Mouse (Mus musculus) Muller cell, postnatal 12 days (primary cell): ENCODE measurements around the gene Gnl1.
A peak's percentile ranks its signal among the peaks of the same experiment; 100 is the strongest.
"Not testable (repeated sequence)": the region's sequence is repeated elsewhere in the genome, so short reads cannot be mapped to it uniquely, and the experiment has no call there.

Experiments used
- DNase-seq: peaks from one replicate; pipeline ENCODE4 v3.0.0-alpha.2; 2015; ENCODE audit errors: inconsistent ontology term

Gene Gnl1

DNA sequence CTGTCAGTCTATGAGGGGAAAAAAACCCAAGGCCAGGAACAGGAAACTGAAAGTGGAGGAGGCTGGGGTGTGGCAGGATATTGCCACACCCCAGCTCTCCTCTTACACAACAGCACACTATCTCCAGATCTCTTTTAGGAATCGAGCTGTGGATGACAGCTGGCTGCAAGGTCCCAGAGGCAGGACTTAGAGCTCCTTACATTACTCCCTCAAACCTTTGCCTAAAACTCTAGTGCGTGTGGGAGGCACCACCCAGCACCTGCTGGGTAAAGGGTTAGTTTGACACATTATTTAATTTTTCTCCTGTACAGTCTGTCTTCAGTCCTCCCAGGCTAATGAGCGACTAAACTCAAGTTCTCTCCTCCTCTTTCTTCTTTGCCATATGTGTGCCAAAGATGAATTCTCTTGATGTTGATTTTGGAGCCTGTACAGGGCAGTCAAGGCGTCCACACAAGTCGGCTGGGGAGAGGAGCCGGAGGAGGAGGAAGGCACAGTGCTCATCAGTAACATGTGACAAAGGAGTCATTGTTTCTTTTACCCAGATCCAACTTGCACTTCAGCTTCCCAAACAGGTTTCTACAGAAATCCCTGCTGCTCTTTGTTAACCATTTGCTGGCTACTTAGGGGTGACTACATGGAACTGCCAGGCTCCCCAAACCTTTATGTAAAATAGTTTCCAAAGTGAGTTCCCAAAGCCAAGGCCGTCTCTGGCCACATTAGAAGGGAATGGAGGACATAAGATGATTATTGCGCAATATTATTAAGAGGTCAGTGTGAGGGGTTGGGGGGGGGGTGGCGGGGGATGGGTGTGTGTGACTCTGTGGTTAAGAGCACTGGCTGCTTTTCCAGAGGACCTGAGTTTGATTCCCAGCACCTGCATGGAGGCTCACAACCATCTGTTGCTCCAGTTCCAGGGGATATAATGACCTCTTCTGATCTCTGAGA is 44.3 kb downstream of the Gnl1 start:
- DNase-seq = peak; percentile 56

DNA sequence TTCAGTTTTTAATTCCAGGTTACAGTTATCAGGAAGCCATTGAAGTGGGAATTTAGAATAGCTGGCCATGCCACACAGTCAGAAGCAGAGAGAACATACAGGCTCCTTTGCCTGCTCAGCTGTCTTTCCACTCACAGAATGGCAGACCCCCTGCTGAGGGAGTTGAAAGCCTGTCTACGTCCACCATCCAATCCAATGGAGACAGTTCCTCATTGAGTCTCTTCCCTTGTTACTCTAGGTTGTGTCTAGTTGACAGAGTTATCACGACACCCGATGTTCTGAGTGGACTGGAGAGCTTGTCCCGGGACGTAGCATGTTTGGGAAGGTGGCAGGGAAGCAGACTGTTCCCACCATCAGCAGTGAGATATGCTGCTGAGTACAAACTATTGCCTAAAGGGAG is 45.5 kb downstream of the Gnl1 start:
- no peak for DNase-seq

DNA sequence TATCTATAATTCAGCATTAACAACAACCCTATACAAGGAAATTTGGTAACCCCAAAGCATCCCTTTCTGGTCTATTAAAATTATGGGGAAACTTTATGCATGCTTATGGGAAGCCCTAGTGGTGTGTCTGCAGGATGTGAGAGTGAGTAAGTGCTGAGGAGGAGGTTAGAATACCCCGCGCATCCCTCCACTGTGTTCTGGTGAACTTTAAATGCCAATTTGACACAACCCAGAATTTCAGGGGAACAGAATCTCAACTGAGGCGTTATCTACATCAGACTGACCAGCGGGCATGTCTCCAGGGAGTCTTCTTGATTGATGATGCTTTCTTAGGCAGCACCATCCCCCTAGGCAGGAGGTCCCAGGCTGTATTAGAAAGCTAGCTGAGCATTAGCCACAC is 46.2 kb downstream of the Gnl1 start:
- no peak for DNase-seq

DNA sequence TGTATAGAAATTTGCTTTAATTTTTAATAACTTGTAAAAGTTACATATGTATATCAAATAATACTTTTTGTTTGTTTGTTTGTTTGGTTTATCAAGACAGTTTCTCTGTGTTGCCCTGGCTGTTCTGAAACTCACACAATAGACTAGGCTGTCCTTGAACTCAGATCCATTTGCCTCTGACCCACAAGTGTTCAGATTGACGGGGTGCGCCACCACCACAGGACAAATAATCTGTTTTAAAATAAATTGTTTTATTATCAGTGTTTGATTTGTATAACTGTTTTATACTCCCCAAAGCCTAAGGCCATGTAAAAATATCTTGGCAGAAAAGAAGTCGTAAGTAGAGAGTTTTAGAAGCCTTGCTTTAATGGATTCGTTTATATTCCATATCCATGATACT is 48.0 kb downstream of the Gnl1 start:
- no peak for DNase-seq

DNA sequence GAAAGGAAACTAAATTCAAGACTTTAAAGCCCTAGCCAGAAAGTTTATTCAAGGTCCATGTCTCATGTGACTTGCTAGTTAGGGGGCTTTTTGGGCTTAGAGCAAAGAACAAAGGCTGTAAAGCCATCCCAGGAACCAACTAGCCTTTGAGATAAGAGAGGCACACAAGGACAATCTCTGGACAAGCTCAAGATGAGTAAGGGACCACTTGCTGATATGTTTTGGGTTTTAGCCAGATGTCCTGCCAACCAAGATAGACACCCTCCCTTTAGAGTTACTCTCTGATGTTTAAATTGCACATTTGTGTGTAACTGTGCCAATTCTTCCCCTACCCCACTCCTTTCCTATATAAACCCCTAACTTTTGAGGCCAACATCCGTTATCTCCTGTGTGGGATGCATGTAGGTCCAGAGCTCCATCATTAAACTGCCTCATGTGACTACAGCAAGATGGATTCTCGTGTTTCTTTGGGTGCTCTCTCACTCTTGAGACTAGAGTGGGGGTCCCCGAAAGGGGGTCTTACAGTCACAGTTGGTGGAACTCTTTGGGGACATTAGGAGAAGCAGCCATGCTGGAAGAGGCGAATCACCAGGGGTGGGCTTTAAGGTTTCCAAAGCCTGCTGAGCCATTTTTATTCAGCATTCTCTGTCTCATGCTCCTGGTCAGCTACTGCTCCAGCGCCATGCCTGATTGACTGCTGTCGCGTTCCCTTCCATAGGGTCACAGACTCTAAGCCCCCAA is 49.4 kb downstream of the Gnl1 start:
- DNase-seq = no peak

DNA sequence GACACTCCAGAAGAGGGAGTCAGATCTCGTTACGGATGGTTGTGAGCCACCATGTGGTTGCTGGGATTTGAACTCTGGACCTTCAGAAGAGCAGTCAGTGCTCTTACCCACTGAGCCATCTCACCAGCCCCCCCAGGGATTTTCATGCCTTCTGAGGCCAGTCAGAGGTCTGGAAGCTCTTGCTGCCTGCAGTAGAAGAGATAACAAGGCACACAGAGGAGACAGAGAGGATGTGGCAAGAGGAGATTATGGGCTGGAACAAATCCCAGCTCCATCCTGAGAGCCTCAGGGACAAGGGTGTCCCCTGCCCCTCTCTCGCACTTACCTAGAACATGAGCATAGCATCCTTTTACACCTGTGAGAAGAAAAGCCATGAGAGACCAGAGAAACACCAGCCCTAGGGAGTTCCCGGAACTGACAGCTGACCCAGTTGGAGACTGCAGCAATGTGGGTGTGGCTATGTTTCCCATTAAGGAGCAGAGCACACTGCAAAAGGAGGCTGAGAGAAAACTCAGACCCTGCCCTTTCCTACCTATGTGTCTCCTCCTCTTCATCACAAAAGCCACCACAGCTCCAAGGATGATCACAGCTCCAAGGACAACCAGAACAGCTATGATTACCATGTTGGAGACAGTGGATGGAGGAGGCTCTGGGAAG is 50.5 kb downstream of the Gnl1 start:
- not testable (repeated sequence) for DNase-seq

DNA sequence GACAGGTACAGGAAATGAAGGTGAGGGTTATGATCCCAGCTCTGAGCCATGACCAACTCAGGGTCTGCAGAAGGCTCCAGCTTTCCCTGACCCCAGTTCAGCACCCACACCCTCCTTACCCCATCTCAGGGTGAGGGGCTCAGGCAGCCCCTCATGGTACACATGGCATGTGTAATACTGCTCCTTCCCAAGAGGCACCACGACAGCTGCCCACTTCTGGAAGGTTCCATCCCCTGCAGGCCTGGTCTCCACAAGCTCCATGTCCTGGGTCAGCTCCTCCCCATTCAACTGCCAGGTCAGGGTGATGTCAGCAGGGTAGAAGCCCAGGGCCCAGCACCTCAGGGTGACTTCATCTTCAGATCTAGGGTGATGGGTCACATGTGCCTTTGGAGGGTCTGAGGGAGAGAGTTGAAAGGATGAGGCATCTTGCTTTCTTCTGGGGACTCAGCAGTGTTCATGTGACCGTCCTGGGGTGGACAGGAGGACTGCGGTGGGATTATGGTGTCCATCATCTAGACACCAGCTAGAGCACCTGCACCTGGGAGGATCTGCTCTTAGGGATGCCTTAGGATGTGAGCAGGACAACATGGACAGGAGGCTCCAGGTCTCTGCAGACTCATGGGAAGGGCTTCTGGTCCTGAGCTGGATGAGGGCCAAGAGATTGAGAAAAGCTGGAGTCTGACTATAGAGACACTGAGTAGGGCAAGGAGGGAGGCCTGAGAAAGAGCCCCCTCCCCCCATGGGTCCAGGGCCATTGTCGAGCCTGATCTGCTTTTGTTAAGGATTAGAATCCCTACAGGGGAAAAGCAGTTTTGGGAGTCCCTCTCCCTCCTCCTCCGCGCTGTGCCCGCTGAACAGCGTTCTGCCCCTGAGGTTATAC is 51.3 kb downstream of the Gnl1 start:
- not testable (repeated sequence) for DNase-seq

DNA sequence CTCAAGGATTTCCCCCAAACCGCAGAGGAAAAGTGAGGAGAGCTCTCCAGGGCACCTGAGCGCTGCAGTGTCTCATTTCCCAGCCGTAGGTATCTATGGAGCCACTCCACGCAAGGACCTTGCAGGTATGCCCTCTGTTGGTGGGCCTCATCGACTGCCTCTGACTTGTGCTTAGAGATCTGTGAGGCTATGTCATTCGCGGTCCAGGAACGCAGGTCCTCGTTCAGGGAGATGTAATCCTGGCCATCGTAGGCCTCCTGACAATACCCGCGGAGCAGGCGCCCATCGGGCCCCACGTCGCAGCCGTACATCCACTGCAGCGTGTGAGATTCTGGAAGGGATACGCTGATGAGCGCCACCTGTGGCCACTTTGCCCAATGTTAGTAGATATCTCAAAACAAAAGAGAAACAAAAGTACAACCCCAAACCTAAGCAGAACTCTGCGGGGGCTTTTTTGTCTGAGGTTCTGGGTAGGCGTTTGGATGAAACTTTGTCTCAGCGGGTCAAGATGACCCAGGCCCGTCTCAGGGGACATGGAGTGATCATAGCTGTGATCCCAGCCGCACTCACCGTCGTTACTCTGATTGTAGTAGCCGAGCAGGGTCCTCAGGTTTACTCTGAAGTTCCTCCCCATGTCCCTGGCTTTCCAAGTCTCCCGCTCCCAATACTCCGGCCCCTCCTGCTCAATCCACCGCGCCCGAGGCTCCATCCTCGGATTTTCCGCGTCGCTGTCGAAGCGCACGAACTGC is 52.1 kb downstream of the Gnl1 start:
- DNase-seq = peak; percentile 42

DNA sequence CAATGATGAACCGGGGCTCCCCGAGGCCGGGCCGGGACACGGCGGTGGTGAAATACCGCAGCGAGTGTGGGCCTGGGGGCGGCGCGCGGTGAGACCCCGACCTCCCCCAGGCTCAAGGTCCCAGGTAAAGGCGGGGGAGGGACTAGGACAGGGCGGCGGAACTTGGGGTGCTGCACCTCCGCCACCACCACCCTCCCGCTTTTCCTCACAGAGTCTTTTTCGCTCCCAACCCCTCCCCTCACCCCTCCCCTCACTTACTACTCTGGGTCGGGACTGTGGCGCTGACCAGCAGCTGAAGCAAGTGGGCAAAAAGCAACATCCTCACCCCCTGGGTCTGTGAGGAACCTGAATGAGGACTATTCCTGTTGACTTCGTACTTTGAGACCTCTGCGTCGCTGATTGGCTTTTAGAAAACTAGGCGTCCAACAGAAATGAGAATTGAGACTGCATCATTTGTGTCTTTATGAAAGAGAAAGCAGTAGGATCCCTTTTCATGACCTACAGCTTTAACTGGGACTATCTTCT is 52.8 kb downstream of the Gnl1 start, which contains the start of gene H2-T23:
Gene H2-T23 (minus strand): TSS at position 505 of the 525 bp plus-strand sequence.
- peak; percentile 65 for DNase-seq

DNA sequence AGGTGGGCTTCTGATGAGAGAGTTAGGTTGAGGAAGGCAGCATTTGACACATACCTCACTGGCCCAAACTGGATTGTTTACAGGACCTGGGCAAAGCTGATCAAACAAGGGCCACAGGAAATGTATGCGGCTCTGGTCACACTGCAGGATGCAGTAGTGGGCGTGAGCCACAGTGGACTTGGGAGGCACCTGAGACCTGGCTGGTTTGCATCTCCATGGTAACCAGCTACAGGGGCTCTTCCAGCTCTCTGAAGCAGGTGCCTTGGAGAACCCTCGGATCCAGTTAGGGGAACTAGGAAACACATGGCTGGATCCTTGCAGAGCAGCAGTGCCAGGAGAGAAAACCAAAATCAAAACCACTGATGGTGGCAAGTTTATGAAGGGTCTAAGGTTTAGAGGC is 54.9 kb downstream of the Gnl1 start:
- not testable (repeated sequence) for DNase-seq

DNA sequence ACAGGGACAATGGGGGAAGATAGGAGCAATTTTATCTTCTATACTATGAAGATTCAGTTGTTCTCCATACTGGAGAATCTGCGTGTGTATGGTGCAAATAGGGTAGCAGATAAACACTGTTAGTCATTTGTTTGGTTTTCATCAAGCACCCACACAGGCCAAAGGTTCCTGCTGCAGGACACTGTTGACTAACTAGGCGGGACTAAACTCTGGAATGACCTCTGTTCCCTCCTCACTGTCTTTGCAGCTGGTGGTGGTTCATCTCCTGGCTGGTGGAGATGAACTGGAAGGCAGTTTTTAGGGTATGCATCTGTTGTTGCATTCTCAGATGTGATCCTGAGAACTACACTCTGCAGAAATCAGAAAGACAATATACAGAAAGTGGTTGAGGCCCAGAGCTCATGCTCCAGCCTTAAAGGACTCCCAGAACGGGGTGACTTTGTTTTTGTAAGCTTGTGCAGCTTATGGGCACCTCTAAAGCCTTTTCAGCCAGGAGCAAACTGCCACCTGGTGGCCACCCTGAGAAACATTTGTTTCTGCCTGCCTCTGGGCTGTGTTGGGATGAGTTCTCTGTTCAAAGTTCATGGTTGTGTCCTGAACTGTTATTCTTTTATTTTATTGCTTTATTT is 55.5 kb downstream of the Gnl1 start:
- DNase-seq = not testable (repeated sequence)

DNA sequence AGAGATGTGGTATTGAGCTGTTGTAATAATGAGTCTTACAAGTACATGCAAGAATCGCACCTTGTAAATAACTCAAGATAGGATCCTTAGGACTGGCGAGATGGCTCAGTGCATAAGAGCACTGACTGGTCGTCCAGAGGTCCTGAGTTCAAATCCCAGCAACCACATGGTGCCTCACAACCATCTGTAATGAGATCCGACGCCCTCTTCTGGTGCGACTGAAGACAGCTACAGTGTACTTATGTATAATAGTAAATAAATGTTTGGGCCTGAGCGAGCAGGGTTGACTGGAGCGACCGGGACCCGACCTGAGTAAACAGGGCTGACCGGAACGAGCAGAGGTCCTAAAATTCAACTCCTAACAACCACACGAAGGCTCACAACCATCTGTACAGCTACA is 56.5 kb downstream of the Gnl1 start:
- not testable (repeated sequence) for DNase-seq
